Mouse (Mus musculus) heart, postnatal 0 days (tissue): ENCODE data around the gene Saa3. TPM values are rescaled to one million over a fixed set of nuclear protein-coding genes. Genes with fewer than 3 reads are reported as not detected.

Source experiments
- ATAC-seq: fragments of 200-750 bp; cut with Nextera tagmentation; 2 replicates; pipeline ENCODE4 v1.8.0; 2017; ENCODE audit warnings: low read depth, moderate number of reproducible peaks, moderate library complexity; ENCODE audit not compliant: insufficient read depth
- DNase-seq: peaks from one replicate; pipeline ENCODE4 v3.0.0-alpha.2; 2016; ENCODE audit warnings: low spot score
- H3K27ac ChIP-seq: fragments of 300-500 bp; sonication (generic); 2 replicates; pipeline ENCODE4 v1.5.1; 2014; ENCODE audit warnings: low read depth, mild to moderate bottlenecking
- H3K27me3 ChIP-seq: fragments of 300-500 bp; sonication (generic); 2 replicates; pipeline ENCODE4 v1.6.1; 2014; ENCODE audit warnings: low read length, mixed read lengths; ENCODE audit not compliant: control insufficient read depth, insufficient read depth
- H3K36me3 ChIP-seq: fragments of 300-500 bp; sonication (generic); replicated peaks from 2 replicates; pipeline ENCODE4 v1.6.1; 2014; ENCODE audit warnings: low read length, mixed read lengths; ENCODE audit not compliant: control insufficient read depth, insufficient read depth
- H3K4me1 ChIP-seq: fragments of 300-500 bp; sonication (generic); 2 replicates; pipeline ENCODE4 v1.6.1; 2014; ENCODE audit warnings: antibody characterized with exemption; ENCODE audit not compliant: control insufficient read depth, insufficient read depth
- H3K4me2 ChIP-seq: fragments of 300-500 bp; sonication (generic); 2 replicates; pipeline ENCODE4 v1.6.1; 2014; ENCODE audit warnings: low read depth, mild to moderate bottlenecking, low read length, moderate library complexity
- H3K4me3 ChIP-seq: fragments of 300-500 bp; sonication (generic); 2 replicates; pipeline ENCODE4 v1.5.1; 2014; ENCODE audit warnings: low read depth, low read length
- H3K9ac ChIP-seq: fragments of 300-500 bp; sonication (generic); replicated peaks from 2 replicates; pipeline ENCODE4 v1.6.1; 2014; ENCODE audit warnings: low read depth, low read length, mixed read lengths
- H3K9me3 ChIP-seq: fragments of 300-500 bp; sonication (generic); replicated peaks from 2 replicates; pipeline ENCODE4 v1.6.1; 2016; ENCODE audit warnings: low read length; ENCODE audit not compliant: control insufficient read depth
- CTCF ChIP-seq: IDR thresholded peaks from 2 replicates; pipeline ENCODE4 v1.5.1; 2016; ENCODE audit warnings: antibody characterized with exemption, control low read depth, low read depth
- EP300 ChIP-seq: IDR thresholded peaks from 2 replicates; pipeline ENCODE4 v1.6.1; 2016; ENCODE audit warnings: antibody characterized with exemption, low read depth
- WGBS: fragments of 180-500 bp; shearing (Covaris S2); extraction: QIAGEN DNeasy Blood & Tissue Kit; methylation state at CpG from one replicate; pipeline ENCODE4 v1.1.7; 2014; 5-methylcytosine and 5-hydroxymethylcytosine counted together
- polyA plus RNA-seq: library from polyadenylated mRNA; unstranded; fragments of >200 nt; fragmentation: Nextera tagmentation; extraction: Ambion mirVana; gene quantifications from 2 replicates; pipeline ENCODE4 v1.2.1, GENCODE M21; 2015
- total RNA-seq: library from RNA; depleted of rRNA; stranded (reverse); fragments of >200 nt; gene quantifications from 2 replicates; pipeline ENCODE4 v1.2.3, GENCODE M21; 2014; ENCODE audit warnings: low replicate concordance; rRNA removed

Saa3 gene
- total and polyA plus RNA-seq, 2 experiments from 2014 or later = 0.36 TPM; not detected in 1

DNA sequence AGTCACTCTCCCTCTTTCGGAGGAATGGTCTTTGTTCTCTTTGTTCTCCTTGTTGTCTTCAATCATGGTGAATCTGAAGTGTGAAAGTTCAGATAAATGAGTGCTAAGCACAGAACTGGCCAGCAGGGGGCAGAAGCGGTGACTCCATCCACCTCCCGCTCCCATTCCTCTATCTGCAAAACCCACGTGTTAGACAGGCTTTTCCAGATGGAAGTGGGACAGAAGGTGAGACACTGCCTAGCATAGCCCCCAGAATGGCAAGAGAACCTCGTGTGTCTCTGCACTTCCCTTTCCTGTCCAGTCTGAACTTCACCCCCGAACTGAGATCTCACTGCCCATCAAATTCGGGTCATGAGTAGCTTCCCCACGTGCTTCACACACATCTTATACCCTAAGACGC lies 50.3 kb downstream of the Saa3 start:
- no peak overlapping the region for H3K4me3 ChIP-seq
- no peak overlapping the region for H3K9ac ChIP-seq
- TF ChIP-seq EP300 (no peak), CTCF (peak; percentile 47)
- H3K9me3 ChIP-seq = no peaks in the 10 kb centered on the region
- ATAC-seq (no peak), DNase-seq (no peak)
- H3K27me3 ChIP-seq = peaks cover 30% of the 10 kb centered on the region
- no peak overlapping the region for H3K27ac ChIP-seq
- H3K4me2 ChIP-seq = no peak overlapping the region
- WGBS = 33% methylated on average over 9 of the region's 9 CpGs
- H3K36me3 ChIP-seq = no peaks in the 10 kb centered on the region
- no peaks in the 10 kb centered on the region for H3K4me1 ChIP-seq

Other genes with a start within 250 kb of the Saa3 start
- gene Sergef, start 75.9 kb downstream of the Saa3 start, total RNA-seq = 7.9 and 9.8 TPM in 2 replicates
- 7.5 and 7.7 TPM in 2 replicates for gene Sergef, start 75.9 kb downstream of the Saa3 start, polyA plus RNA-seq
- gene Tph1, start 43.2 kb downstream of the Saa3 start, total RNA-seq = 1.7 TPM in 1 of 2 replicates, not detected in the other
- gene Tph1, start 43.2 kb downstream of the Saa3 start, polyA plus RNA-seq = 0.70 and 0.86 TPM in 2 replicates
- gene Saal1, start 5.0 kb downstream of the Saa3 start, total RNA-seq = 4.2 and 7.5 TPM in 2 replicates
- gene Saal1, start 5.0 kb downstream of the Saa3 start, polyA plus RNA-seq = 7.0 and 7.5 TPM in 2 replicates
- not detected in 2 replicates for gene Saa4, start 16.9 kb upstream of the Saa3 start, total RNA-seq
- not detected in 2 replicates for gene Saa4, start 16.9 kb upstream of the Saa3 start, polyA plus RNA-seq
- gene Saa1, start 27.3 kb upstream of the Saa3 start, total RNA-seq = not detected in 2 replicates
- not detected in 2 replicates for gene Saa1, start 27.3 kb upstream of the Saa3 start, polyA plus RNA-seq
- not detected in 2 replicates for gene Saa2, start 36.1 kb upstream of the Saa3 start, total RNA-seq
- gene Saa2, start 36.1 kb upstream of the Saa3 start, polyA plus RNA-seq = not detected in 2 replicates
- gene Hps5, start 80.4 kb upstream of the Saa3 start, total RNA-seq = 7.9 and 23.9 TPM in 2 replicates
- gene Hps5, start 80.4 kb upstream of the Saa3 start, polyA plus RNA-seq = 5.6 and 6.3 TPM in 2 replicates
- 29.0 and 40.4 TPM in 2 replicates for gene Gtf2h1, start 80.4 kb upstream of the Saa3 start, total RNA-seq
- gene Gtf2h1, start 80.4 kb upstream of the Saa3 start, polyA plus RNA-seq = 22.8 and 24.0 TPM in 2 replicates
- gene Ldha, start 125.8 kb upstream of the Saa3 start, total RNA-seq = 1,604 and 1,792 TPM in 2 replicates
- 1,609 and 1,727 TPM in 2 replicates for gene Ldha, start 125.8 kb upstream of the Saa3 start, polyA plus RNA-seq
- not detected in 2 replicates for gene Ldhc, start 145.5 kb upstream of the Saa3 start, total RNA-seq
- gene Ldhc, start 145.5 kb upstream of the Saa3 start, polyA plus RNA-seq = not detected in 2 replicates
- gene Tsg101, start 204.3 kb upstream of the Saa3 start, total RNA-seq = 107 and 116 TPM in 2 replicates
- 160 and 164 TPM in 2 replicates for gene Tsg101, start 204.3 kb upstream of the Saa3 start, polyA plus RNA-seq
- gene Uevld, start 242.8 kb upstream of the Saa3 start, total RNA-seq = 8.1 and 10.5 TPM in 2 replicates
- 4.4 TPM in 2 replicates for gene Uevld, start 242.8 kb upstream of the Saa3 start, polyA plus RNA-seq